Mouse (Mus musculus) heart, embryonic 11.5 days (tissue): ENCODE measurements around the gene Vac14. TPM values are rescaled to one million over a fixed set of nuclear protein-coding genes. Genes with fewer than 3 reads are reported as not detected.

ENCODE experiments used
- ATAC-seq: fragments of 200-750 bp; cut with Nextera tagmentation; replicated peaks from 2 replicates; pipeline ENCODE4 v1.8.0; 2017; ENCODE audit warnings: moderate library complexity; ENCODE audit not compliant: insufficient number of reproducible peaks, low FRiP score, low TSS enrichment
- H3K27ac ChIP-seq: fragments of 300-500 bp; sonication (generic); 2 replicates; pipeline ENCODE4 v1.5.1; 2014; ENCODE audit warnings: mild to moderate bottlenecking, low read depth, low read length
- H3K27me3 ChIP-seq: fragments of 300-500 bp; sonication (generic); 2 replicates; pipeline ENCODE4 v1.6.1; 2014; ENCODE audit warnings: mild to moderate bottlenecking, low read length, mixed read lengths; ENCODE audit not compliant: control insufficient read depth, insufficient read depth
- H3K36me3 ChIP-seq: fragments of 300-500 bp; sonication (generic); 2 replicates; pipeline ENCODE4 v1.6.1; 2014; ENCODE audit warnings: mild to moderate bottlenecking, low read length, moderate library complexity, mixed read lengths; ENCODE audit not compliant: control insufficient read depth, insufficient read depth
- H3K4me1 ChIP-seq: fragments of 300-500 bp; sonication (generic); 2 replicates; pipeline ENCODE4 v1.6.1; 2014; ENCODE audit warnings: low read length; ENCODE audit not compliant: control insufficient read depth, insufficient read depth
- H3K4me2 ChIP-seq: fragments of 300-500 bp; sonication (generic); 2 replicates; pipeline ENCODE4 v1.6.1; 2014; ENCODE audit warnings: mild to moderate bottlenecking, moderate library complexity
- H3K4me3 ChIP-seq: fragments of 300-500 bp; sonication (generic); 2 replicates; pipeline ENCODE4 v1.5.1; 2014; ENCODE audit warnings: low read depth, low read length
- H3K9ac ChIP-seq: fragments of 300-500 bp; sonication (generic); 2 replicates; pipeline ENCODE4 v1.6.1; 2014; ENCODE audit warnings: mild to moderate bottlenecking, low read depth, low read length, moderate library complexity
- H3K9me3 ChIP-seq: fragments of 300-500 bp; sonication (generic); replicated peaks from 2 replicates; pipeline ENCODE4 v1.6.1; 2016; ENCODE audit warnings: low read length; ENCODE audit not compliant: control insufficient read depth
- WGBS: fragments of 180-500 bp; shearing (Covaris S2); extraction: QIAGEN DNeasy Blood & Tissue Kit; methylation state at CpG from one replicate; pipeline ENCODE4 v1.1.7; 2014; ENCODE audit not compliant: insufficient replicate concordance; 5-methylcytosine and 5-hydroxymethylcytosine counted together
- polyA plus RNA-seq: library from polyadenylated mRNA; unstranded; fragments of >200 nt; fragmentation: Nextera tagmentation; extraction: Ambion mirVana; gene quantifications from 2 replicates; pipeline ENCODE4 v1.2.1, GENCODE M21; 2014

The Vac14 gene
- polyA plus RNA-seq, 1 experiment from 2014 or later: 22.7 TPM

- H3K4me3 ChIP-seq: no peak overlapping the region
- WGBS: 65% methylated on average over 4 of the region's 4 CpGs
- H3K9me3 ChIP-seq: no peaks in the 10 kb centered on the region
- no peak overlapping the region for H3K9ac ChIP-seq
- H3K4me1 ChIP-seq: peaks cover 2% of the 10 kb centered on the region; the same call in 1 of the 2 replicates
- no peak for ATAC-seq
- H3K36me3 ChIP-seq: no peaks in the 10 kb centered on the region
- no peak overlapping the region for H3K4me2 ChIP-seq
- no peak overlapping the region for H3K27ac ChIP-seq
- no peaks in the 10 kb centered on the region for H3K27me3 ChIP-seq
These were observed 24.8 kb downstream of the Vac14 start for GRCm38 (mm10) chr8:110643177-110643576.

- Histone ChIP-seq H3K4me1 (peaks cover 2% of the 10 kb centered on the region; the same call in 1 of the 2 replicates), H3K27me3 (no peaks in the 10 kb centered on the region), H3K4me3 (no peak overlapping the region), H3K9ac (no peak overlapping the region), H3K9me3 (no peaks in the 10 kb centered on the region), H3K36me3 (no peaks in the 10 kb centered on the region), H3K4me2 (no peak overlapping the region), H3K27ac (no peak overlapping the region; the same call in 1 of the 2 replicates)
- 47% methylated on average over 4 of the region's 4 CpGs for WGBS
- ATAC-seq: no peak
These were observed 26.0 kb downstream of the Vac14 start for GRCm38 (mm10) chr8:110644422-110644821.

- Histone ChIP-seq H3K4me1 (peaks cover 2% of the 10 kb centered on the region; the same call in 1 of the 2 replicates), H3K4me2 (no peak overlapping the region), H3K9me3 (no peaks in the 10 kb centered on the region), H3K36me3 (no peaks in the 10 kb centered on the region), H3K27me3 (no peaks in the 10 kb centered on the region), H3K4me3 (no peak overlapping the region), H3K27ac (no peak overlapping the region), H3K9ac (no peak overlapping the region)
- no peak for ATAC-seq
- WGBS: 86% methylated on average over 2 of the region's 2 CpGs
These were observed 26.5 kb downstream of the Vac14 start for GRCm38 (mm10) chr8:110644901-110645300.

GRCm38 (mm10) chr8:110645340-110645739 lies 27.0 kb downstream of the Vac14 start:
- no peak overlapping the region for H3K4me2 ChIP-seq
- H3K36me3 ChIP-seq: no peaks in the 10 kb centered on the region
- no peak overlapping the region for H3K4me3 ChIP-seq
- WGBS: 88% methylated on average over 3 of the region's 3 CpGs
- H3K9ac ChIP-seq: no peak overlapping the region
- no peak for ATAC-seq
- no peaks in the 10 kb centered on the region for H3K27me3 ChIP-seq
- peaks cover 2% of the 10 kb centered on the region; the same call in 1 of the 2 replicates for H3K4me1 ChIP-seq
- H3K9me3 ChIP-seq: no peaks in the 10 kb centered on the region
- no peak overlapping the region for H3K27ac ChIP-seq

DNA sequence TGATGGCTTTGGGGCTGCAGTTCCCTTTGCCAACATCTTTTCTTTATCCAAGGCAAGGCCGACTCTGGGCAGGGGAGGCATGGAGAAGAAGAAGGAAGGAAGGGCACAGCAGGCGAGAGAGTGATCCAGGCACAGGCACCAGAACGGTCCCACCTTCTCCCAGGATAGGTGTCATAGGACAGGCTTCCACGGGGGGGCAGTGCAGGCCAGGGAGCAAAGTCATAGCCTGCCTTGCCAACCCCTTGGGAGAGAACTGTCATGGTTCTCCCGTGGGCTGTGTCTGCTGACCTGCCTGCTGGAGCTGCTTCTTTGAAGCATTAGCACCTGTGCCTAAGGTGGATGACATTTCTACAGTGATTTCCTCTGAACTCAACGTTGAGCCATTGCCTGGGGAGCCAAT lies 27.7 kb downstream of the Vac14 start:
- H3K27me3 ChIP-seq: no peaks in the 10 kb centered on the region
- WGBS: 31% methylated on average over 6 of the region's 6 CpGs
- 0 out of 2 replicates have a peak, but pooled peaks have one; percentile 18 for ATAC-seq

GRCm38 (mm10) chr8:110648577-110648976 lies 30.2 kb downstream of the Vac14 start:
- no peak overlapping the region for H3K4me2 ChIP-seq
- H3K4me3 ChIP-seq: no peak overlapping the region
- H3K27me3 ChIP-seq: no peaks in the 10 kb centered on the region
- no peaks in the 10 kb centered on the region for H3K36me3 ChIP-seq
- H3K9me3 ChIP-seq: no peaks in the 10 kb centered on the region
- H3K27ac ChIP-seq: no peak overlapping the region
- ATAC-seq: no peak
- no peak overlapping the region for H3K9ac ChIP-seq
- 89% methylated on average over 3 of the region's 3 CpGs for WGBS
- H3K4me1 ChIP-seq: peaks cover 19% of the 10 kb centered on the region; the same call in 1 of the 2 replicates

More for the DNA sequence above, 27.7 kb downstream of the Vac14 start:
- Histone ChIP-seq H3K4me2 (no peak overlapping the region), H3K4me1 (peaks cover 8% of the 10 kb centered on the region; the same call in 1 of the 2 replicates), H3K4me3 (no peak overlapping the region), H3K36me3 (no peaks in the 10 kb centered on the region), H3K9ac (no peak overlapping the region), H3K9me3 (no peaks in the 10 kb centered on the region), H3K27ac (no peak overlapping the region)

- no peak for ATAC-seq
- H3K4me1 ChIP-seq: peaks cover 18% of the 10 kb centered on the region; the same call in 1 of the 2 replicates
- no peak overlapping the region for H3K9ac ChIP-seq
- 91% methylated on average over 6 of the region's 6 CpGs for WGBS
- no peak overlapping the region for H3K4me3 ChIP-seq
- no peaks in the 10 kb centered on the region for H3K36me3 ChIP-seq
- H3K27ac ChIP-seq: no peak overlapping the region
- H3K4me2 ChIP-seq: no peak overlapping the region
- no peaks in the 10 kb centered on the region for H3K27me3 ChIP-seq
- no peaks in the 10 kb centered on the region for H3K9me3 ChIP-seq
These were observed 30.9 kb downstream of the Vac14 start for GRCm38 (mm10) chr8:110649286-110649685.

DNA sequence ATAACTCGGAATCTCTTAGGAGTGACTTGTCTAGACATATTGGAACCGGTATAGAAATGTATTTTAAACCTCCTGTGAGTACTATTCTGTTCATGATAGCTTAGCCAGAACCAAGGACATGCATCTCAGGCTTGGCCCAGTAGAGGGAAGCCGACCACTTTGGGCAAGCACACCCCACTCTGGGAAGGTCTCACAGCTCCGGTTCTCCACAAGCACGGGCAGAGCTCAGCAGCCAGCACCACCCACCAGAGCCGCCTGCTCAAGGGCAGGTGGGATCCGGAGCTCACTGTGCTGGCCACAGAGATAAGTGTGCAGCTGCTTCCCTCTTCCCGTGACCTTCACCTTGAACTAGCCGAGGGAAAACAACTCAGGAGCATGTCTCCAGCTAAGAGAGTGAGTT lies 32.5 kb downstream of the Vac14 start:
- Histone ChIP-seq H3K4me1 (peaks cover 17% of the 10 kb centered on the region; the same call in 1 of the 2 replicates), H3K27me3 (no peaks in the 10 kb centered on the region), H3K9me3 (no peaks in the 10 kb centered on the region), H3K4me2 (no peak overlapping the region), H3K27ac (peak overlapping the region; percentile 65; the same call in 1 of the 2 replicates), H3K36me3 (no peaks in the 10 kb centered on the region), H3K9ac (no peak overlapping the region), H3K4me3 (no peak overlapping the region)
- WGBS: 54% methylated on average over 9 of the region's 9 CpGs
- ATAC-seq: peak; percentile 61; the same call in 1 of the 2 replicates

- peak overlapping the region; percentile 65 for H3K27ac ChIP-seq
- H3K36me3 ChIP-seq: no peaks in the 10 kb centered on the region
- no peaks in the 10 kb centered on the region for H3K27me3 ChIP-seq
- ATAC-seq: 0 out of 2 replicates have a peak, but pooled peaks have one; percentile 37
- H3K9ac ChIP-seq: no peak overlapping the region
- H3K4me2 ChIP-seq: no peak overlapping the region
- H3K9me3 ChIP-seq: no peaks in the 10 kb centered on the region
- H3K4me1 ChIP-seq: peaks cover 17% of the 10 kb centered on the region; the same call in 1 of the 2 replicates
- 57% methylated on average over 4 of the region's 4 CpGs for WGBS
- H3K4me3 ChIP-seq: no peak overlapping the region
These were observed 33.5 kb downstream of the Vac14 start for GRCm38 (mm10) chr8:110651847-110652246.
